Mouse (Mus musculus) heart, postnatal 14 days (tissue): Measurements from ENCODE around the gene Tm9sf3. TPM values are rescaled to one million over a fixed set of nuclear protein-coding genes. Genes with fewer than 3 reads are reported as not detected.
A peak's percentile ranks its signal among the peaks of the same experiment; 100 is the strongest.
"Not testable (repeated sequence)": the region's sequence is repeated elsewhere in the genome, so short reads cannot be mapped to it uniquely, and the experiment has no call there.

Source experiments
- DNase-seq, 2 experiments: peaks; one replicate each; pipeline ENCODE4 v3.0.0; 2021 to 2022
- intact Hi-C: fragments of 180-260 bp; cut with DNase I; formaldehyde crosslinking; loops from one replicate; pipeline ENCODE4 v1.15.1; 2025
- long read RNA-seq, 2 experiments: library from polyadenylated mRNA; stranded (forward); transcript quantifications; one replicate each; pipeline ENCODE4 v2.0.0; 2021
- total RNA-seq, 2 experiments: library from RNA; stranded (reverse); gene quantifications; 2 replicates each; pipeline ENCODE4 v1.2.3; 2021

Tm9sf3 gene
- 10 to 100 TPM; 88.2 to 90.8 TPM for total RNA-seq
- long read RNA-seq, experiment 1, transcript Tm9sf3-202 (15 exons, 3,170 nt): major isoform, 202 of 218 reads
- long read RNA-seq, experiment 1, partial matches to known transcripts: 5 of 218 reads
- long read RNA-seq, experiment 1, other reads (novel, unspliced or antisense): 11 of 218 reads
- long read RNA-seq, experiment 2, full-length matches to known transcripts: 224 of 231 reads
- long read RNA-seq, experiment 2, partial matches to known transcripts: 2 of 231 reads
- long read RNA-seq, experiment 2, other reads (novel, unspliced or antisense): 5 of 231 reads

DNA sequence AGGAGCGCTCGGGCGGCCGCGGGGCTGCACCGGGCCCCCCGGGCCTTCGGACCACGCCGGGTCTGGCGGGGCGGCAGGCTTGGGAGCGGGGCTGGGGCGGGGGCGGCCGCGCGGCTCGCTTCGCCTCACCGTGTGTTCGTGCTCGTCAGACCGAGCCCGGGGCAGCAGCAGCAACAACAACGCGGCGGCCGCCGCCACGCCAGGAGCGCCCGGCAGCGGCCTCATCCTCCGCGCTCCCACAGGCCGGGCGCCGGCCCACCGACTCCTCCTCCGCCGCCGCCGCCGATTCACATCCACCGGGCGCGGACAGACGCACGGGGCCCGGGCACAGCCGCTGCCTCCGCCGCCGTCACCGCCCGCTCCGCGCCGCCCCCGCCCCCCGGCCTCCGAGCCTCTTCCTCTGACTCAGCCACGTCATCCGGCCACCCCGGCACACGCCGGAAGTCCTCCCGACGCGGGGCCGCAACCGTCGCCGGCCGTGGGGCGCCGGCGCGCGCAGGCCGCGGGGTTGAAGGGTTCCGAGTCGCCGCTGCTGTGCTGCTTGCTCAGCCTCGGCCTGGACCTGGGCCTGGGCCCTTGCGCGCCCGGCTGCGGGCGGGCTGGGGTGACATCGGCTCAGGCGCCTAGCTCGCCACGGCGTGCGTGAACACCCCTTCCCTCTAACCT, at the start of gene Tm9sf3:
Gene Tm9sf3, minus strand, starts transcription at position 368 of the 666 bp plus-strand sequence.
- DNase-seq: peak; percentile 90 to 92
- intact Hi-C loops: no loop called here

DNA sequence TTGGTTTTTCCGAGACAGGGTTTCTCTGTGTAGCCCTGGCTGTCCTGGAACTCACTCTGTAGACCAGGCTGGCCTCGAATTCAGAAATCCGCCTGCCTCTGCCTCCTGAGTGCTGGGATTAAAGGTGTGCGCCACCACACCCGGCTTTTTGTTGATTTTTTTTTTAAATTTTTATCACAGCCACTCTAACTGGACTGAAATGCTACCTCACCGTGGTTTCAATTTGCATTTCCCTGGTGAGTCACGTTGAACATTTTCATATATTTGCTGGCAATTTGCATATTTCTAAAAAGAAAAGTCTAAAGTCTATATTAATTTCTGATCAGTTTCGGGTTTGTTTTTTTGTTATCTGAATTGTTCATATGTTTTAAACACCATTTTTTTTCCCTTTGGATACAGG, 48.8 kb upstream of the Tm9sf3 start:
- intact Hi-C loops: loop anchor here (10.0 kb wide), 2 partner anchors 262 to 302 kb away; no protein-coding TSS in a partner anchor
- not testable (repeated sequence) for DNase-seq

DNA sequence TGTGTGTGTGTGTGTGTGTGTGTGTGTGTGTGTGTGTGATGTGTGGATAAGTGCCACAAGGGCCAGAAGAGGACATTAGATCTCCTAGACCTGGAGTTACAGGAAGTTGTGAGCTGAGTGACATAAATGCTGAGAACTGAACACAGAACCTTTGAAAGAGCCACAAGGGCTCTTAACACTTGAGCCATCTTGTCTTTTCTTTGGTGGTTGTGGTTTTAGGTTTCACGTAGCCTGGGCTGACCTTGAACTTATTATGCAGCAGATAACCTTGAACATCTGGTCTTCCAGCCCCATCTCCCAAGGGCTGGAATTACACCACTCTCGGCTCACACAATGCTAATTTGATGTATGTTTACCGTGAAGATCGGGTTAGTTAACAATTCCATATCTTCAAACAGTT, 48.2 kb upstream of the Tm9sf3 start:
- intact Hi-C loops: loop anchor here (10.0 kb wide), 2 partner anchors 263 to 303 kb away; no protein-coding TSS in a partner anchor
- DNase-seq: no peak

GRCm38 (mm10) chr19:41310971-41311703, 47.3 kb upstream of the Tm9sf3 start:
- intact Hi-C loops: loop anchor here (10.0 kb wide), 2 partner anchors 264 to 304 kb away; no protein-coding TSS in a partner anchor

DNA sequence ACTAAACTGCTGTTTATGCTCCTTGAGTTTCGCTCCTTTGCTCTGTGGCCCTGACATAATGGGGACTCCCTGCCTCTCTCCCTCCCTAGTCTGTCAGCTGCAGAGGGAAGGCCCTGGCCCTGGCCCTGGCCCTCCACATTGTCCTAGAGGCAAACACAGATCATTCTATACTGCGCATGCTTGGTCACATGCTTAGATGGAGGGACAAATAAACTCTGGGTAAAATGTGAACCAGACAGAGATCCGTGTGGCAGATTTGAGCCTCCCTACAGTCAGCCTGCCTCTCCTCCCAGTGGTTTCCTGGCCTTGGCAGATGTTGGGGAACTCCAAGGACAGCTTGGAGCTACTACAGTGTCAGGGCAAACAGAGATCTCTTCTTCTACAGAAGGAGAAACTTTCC, 40.1 kb upstream of the Tm9sf3 start:
- intact Hi-C loops: no loop called here
- DNase-seq: no peak

More at GRCm38 (mm10) chr19:41310971-41311703, 47.3 kb upstream of the Tm9sf3 start:
- peak in 1 of 2 experiments; percentile 15 for DNase-seq

DNA sequence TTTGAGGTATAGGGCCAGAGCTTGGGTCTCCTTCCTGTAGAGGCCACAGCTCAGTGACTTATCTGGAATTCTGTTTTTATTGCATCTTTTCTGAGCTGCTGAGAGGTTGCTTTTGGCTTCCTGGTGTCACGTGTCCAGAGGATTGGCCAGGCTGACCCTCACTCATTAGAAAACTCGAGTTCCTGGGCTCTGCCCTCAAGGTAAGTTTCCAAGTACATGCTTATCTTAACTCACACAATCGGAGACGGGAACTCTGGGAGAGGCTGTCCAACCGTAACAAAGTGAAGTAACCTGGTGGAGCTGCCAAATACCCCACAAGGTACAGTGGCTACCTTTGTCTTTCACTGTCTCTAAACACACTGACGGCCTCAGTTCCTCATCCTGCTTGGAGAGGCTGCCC, 39.6 kb upstream of the Tm9sf3 start:
- DNase-seq: no peak
- intact Hi-C loops: no loop called here

- no peak for DNase-seq
- intact Hi-C loops: no loop called here
Measured at GRCm38 (mm10) chr19:41301856-41302255, 38.1 kb upstream of the Tm9sf3 start.

- DNase-seq: no peak
Measured at GRCm38 (mm10) chr19:41299446-41299845, 35.6 kb upstream of the Tm9sf3 start.

DNA sequence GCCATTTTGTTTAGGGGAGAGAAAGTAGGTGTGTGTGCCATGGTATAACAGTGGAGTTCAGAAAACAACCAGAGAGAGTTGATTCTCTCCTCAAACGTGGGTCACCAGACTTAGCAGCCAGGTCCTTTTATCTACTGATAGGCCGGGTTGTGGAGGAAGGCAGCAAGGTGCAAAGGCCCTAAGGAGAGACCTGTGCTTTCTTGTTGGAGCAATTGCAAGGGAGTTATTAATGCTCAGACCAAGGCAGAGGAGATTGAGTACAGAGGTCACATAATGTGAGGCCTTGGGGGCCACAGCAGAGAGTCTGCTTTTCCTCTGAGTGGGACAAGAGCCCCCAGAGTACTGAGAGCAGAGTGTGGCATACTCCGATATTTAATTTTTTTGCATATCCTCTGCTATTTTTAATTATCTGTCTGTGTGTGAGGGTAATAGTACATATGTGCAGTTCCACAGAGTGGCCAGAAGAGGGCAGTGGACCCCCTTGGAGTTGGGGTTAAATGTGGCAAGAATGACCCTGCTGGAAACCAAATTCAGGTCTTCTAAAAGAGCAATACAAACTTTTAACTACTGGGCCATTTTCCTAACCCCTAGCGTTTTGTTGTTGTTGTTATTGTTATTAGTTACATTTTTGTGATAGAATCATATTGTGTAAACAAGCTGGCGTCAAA, 27.3 kb upstream of the Tm9sf3 start:
- DNase-seq: no peak
- intact Hi-C loops: no loop called here

More at GRCm38 (mm10) chr19:41299446-41299845, 35.6 kb upstream of the Tm9sf3 start:
- intact Hi-C loops: no loop called here

DNA sequence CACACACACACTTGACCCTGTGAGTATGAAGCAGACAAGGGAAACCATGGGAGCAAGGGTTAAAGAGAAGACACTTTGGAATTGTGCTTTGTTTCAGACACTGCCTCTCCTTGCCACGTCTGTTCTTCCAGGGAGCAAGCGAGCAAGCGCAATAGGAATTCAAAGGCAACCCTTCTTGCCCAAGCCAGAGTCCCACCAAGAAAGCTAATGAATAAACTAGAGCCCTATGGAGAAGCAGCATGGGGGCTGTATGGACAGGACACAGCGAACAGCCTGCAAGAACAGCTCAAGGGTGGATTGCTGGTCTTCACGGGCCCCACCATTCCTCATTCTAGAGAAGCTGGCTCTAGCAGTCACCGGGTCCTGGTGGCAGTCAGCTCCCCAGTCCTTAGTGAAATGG, 24.8 kb upstream of the Tm9sf3 start:
- intact Hi-C loops: no loop called here
- no peak for DNase-seq

DNA sequence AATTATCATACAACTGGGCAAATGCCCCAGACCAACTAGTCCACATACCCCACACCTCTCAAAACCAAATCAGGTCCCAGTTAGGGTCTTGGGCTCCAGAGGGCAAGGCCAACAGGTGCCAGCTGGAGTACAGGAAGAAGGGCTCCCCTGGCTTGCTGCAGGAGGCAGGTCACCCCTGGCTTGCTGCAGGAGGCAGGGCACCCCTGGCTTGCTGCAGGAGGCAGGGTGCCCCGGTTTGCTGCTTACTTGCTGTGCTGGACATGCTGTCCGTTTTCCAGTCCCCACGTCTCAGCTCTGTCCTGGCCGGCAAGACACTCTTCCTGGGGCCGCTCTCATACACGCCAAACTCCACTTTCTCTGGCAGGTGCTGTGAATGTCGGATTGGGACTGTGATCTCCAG, 23.4 kb upstream of the Tm9sf3 start:
- intact Hi-C loops: no loop called here

GRCm38 (mm10) chr19:41284515-41284914, 20.7 kb upstream of the Tm9sf3 start:
- intact Hi-C loops: no loop called here
- DNase-seq: no peak

More for the DNA sequence above, 23.4 kb upstream of the Tm9sf3 start:
- DNase-seq: no peak

DNA sequence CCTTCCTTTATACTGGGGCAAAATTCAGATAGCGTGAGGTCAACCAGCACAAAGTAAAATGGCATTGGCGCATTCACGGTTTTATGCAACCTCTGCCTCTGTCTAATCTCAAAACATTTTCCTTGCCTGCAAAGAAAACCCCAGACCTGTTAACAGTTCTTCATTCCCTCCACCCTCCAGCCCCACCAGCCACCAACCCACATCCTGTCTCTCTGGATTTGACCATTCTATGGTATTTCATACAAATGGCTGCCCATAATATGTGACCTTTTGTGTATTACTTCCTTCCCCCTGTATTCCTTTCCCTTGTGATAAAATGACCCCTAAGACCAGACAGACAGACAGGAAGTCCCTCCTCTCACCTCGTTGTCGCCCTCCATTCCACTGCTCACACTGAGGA, 18.9 kb upstream of the Tm9sf3 start:
- DNase-seq: no peak
- intact Hi-C loops: no loop called here

GRCm38 (mm10) chr19:41282216-41282615, 18.4 kb upstream of the Tm9sf3 start:
- DNase-seq: peak in 1 of 2 experiments; percentile 6
- intact Hi-C loops: no loop called here

DNA sequence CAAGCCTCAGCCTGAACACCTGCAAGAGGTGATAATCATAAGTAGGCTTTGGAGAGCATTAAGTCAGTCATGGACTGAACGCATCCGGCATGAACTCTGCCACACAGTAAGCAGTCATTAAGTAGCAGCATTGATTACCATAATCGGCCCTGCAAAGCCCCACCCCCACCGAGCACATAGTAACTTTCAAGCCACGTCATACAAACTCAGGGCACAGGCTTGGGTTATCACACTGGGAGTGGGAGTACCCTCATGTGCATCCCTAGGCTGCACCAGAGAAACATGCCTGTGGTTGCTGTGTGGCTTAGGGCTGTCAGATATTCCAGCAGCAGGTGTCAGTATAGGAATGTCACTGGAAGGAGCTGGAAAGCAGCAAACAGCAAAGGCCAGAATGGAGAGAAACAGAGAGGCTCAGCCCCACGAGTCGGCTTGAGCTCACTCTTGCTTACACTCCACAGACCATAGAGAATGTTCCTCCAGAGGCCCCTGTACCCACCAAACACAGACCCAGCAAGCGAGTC, 16.0 kb upstream of the Tm9sf3 start:
- intact Hi-C loops: no loop called here
- no peak for DNase-seq

GRCm38 (mm10) chr19:41278606-41279005, 14.8 kb upstream of the Tm9sf3 start:
- intact Hi-C loops: no loop called here
- DNase-seq: no peak

GRCm38 (mm10) chr19:41275588-41275987, 11.8 kb upstream of the Tm9sf3 start:
- DNase-seq: no peak
- intact Hi-C loops: no loop called here

GRCm38 (mm10) chr19:41270906-41271305, 7.1 kb upstream of the Tm9sf3 start:
- DNase-seq: no peak
- intact Hi-C loops: no loop called here

DNA sequence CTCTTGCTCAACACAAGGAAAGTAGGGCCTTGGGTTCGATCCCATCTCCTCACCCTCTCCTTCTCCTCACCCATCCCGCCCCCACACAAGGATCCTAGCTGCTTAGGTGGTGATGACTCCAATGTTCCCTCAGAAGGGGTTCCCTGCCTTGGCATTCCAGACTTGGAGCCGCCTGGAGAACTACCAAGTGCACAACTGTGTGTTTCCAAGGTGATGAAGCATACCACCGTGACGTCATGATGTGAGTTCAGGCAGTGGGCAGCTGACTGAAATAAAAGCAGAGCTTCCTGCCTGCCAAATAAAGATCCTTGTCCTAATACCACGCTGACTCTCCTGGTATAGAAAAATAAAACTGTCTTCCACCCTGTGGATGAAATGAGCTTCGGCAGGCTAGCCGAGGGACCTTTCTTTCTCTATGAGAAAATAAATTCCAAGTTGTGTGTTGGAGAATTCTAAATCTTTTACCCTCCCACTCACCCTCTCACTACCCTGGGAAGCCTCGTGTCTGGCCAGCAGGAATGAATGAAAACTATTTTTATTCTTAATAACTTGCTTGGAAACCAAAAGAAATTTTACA, 6.4 kb upstream of the Tm9sf3 start:
- intact Hi-C loops: no loop called here

More for the DNA sequence above, 6.4 kb upstream of the Tm9sf3 start:
- peak in 1 of 2 experiments; percentile 13 for DNase-seq
